In the genomic region with DNA sequence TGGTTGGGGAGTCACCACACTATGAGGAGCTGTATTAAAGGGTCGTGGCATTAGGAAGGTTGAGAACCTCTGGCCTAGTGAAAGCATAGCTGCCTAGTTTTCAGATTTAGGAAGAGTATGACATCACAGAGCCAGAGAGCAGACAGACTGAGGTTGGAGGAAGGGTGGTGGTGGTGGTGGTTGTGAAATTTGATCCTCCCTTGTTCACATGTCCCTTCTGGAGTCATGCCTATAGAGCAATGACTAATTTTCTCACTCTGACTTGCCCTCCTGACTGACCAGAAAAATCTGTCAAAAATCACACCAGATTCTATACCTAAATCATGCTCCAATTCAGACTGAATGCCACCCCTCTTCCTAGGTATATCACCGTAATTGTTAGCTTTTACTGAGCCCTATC, we compare ENCODE assay signal across 27 mouse cellular contexts.
DNase-seq lines count a peak whose midpoint lies in the region; ATAC-seq and TF ChIP-seq lines count a peak whose summit lies in the region.
"Had no signal": no experiment of that assay in that cellular context is flagged by ENCODE, and none has a peak within 500 bp of the region (broad histone marks: within the 10 kb centered on the region; RNA-seq: fewer than 3 reads in every experiment).

No protein-coding gene starts in this region.

- no peak for TF ChIP-seq CTCF in lung, adult 2 months (IDR thresholded peaks at IDR 0.05; ENCODE audit: insufficient read depth, low read length)
- no peak for TF ChIP-seq CTCF in CH12.LX (conservative IDR thresholded peaks at IDR 0.05 in 1 of 2, IDR thresholded peaks at IDR 0.05 in 1 of 2; ENCODE audit: low read depth in 2 of 2, low read length in 2 of 2)

- 75% methylated on average over 2 of the region's 2 CpGs for WGBS in lung, adult 2 months

- no peaks in the 10 kb centered on the region for H3K27me3 ChIP-seq in CH12.LX (replicated peaks)
- H3K27me3 ChIP-seq: embryonic facial prominence, embryonic 12.5 days; forebrain, embryonic 15.5 days; heart, embryonic 12.5 days; limb, embryonic 15.5 days; midbrain, embryonic 15.5 days had no signal

- no peak overlapping the region for H3K27ac ChIP-seq in CH12.LX (ENCODE audit: insufficient read depth, low read depth)
- H3K27ac ChIP-seq: embryonic facial prominence, embryonic 12.5 days; forebrain, embryonic 10.5 days; forebrain, embryonic 15.5 days; heart, adult 2 months; hindbrain, embryonic 14.5 days; limb, embryonic 10.5 days; limb, embryonic 15.5 days; midbrain, embryonic 15.5 days had no signal

- no peak for TF ChIP-seq RAD21 in CH12.LX (IDR thresholded peaks at IDR 0.05; ENCODE audit: low read depth, low read length)

- ATAC-seq in neutrophil, adult 5-6 weeks (ENCODE audit: extremely low read depth, insufficient number of reproducible peaks, low FRiP score, poor library complexity, severe bottlenecking) = 0 out of 2 replicates have a peak, but pooled peaks have one; percentile 19
- ATAC-seq: activated CD4-positive, CD25-positive, alpha-beta regulatory T cell, adult 4 months; forebrain, embryonic 15.5 days; intestine, postnatal 0 days; midbrain, embryonic 15.5 days had no signal

- no peak overlapping the region for H3K4me2 ChIP-seq in CH12.LX (ENCODE audit: insufficient read depth, low read depth, poor library complexity, severe bottlenecking)
- H3K4me2 ChIP-seq: embryonic facial prominence, embryonic 12.5 days; forebrain, embryonic 15.5 days; heart, embryonic 12.5 days; hindbrain, embryonic 14.5 days; limb, embryonic 15.5 days; midbrain, embryonic 15.5 days had no signal

- no peaks in the 10 kb centered on the region for H3K4me1 ChIP-seq in lung, adult 2 months (ENCODE audit: control insufficient read depth, insufficient read depth, low read length)
- H3K4me1 ChIP-seq in CH12.LX (ENCODE audit: control insufficient read depth in 1 of 2, insufficient read depth in 2 of 2) = peaks cover 0 to 20% of the 10 kb centered on the region in 2 experiments; a peak in 2 of 4 replicates
- H3K4me1 ChIP-seq: embryonic facial prominence, embryonic 12.5 days; forebrain, embryonic 15.5 days; heart, embryonic 12.5 days; limb, embryonic 15.5 days; midbrain, embryonic 15.5 days had no signal

- no peaks in the 10 kb centered on the region for H3K9me3 ChIP-seq in CH12.LX (replicated peaks; ENCODE audit: low read length)
- H3K9me3 ChIP-seq: embryonic facial prominence, embryonic 12.5 days; forebrain, embryonic 10.5 days; forebrain, embryonic 15.5 days; heart, embryonic 12.5 days; limb, embryonic 10.5 days; limb, embryonic 15.5 days; midbrain, embryonic 15.5 days had no signal

- dilution Hi-C loops in CH12.LX (cut with MboI; ENCODE audit: extremely low pct_ligation_motif_present, extremely low pct_unique_long_range_greater_than_20kb, low sequenced_read_pairs) = no loop called here

- in situ Hi-C loops in CH12.LX (cut with MboI; ENCODE audit: low pct_ligation_motif_present, low pct_unique_long_range_greater_than_20kb, low sequenced_read_pairs) = loop anchor here (25.0 kb wide), 1 partner anchor 274 kb away; no protein-coding TSS in a partner anchor

- DNase-seq in lung, postnatal 25 days (ENCODE audit: low spot score) = peak; percentile 2
- DNase-seq in lung, adult 2 months = no peak
- DNase-seq in CH12.LX (ENCODE audit: extremely low read depth) = peak; percentile 38
- peak; percentile 47 for DNase-seq in fibroblast of lung, adult 2 months (ENCODE audit: low read depth)
- DNase-seq in kidney, postnatal 4 days = no peak
- no peak for DNase-seq in left cerebral cortex, adult 18-20 months (ENCODE audit: low spot score in 2 of 2)
- DNase-seq: adrenal gland, adult 8-10 months; cerebellum, adult 9-10 months; embryo, embryonic 11 days; gastrocnemius, postnatal 36 days; heart, adult 2 months; kidney, postnatal 14 days; lung, postnatal 4 days; right cerebral cortex, adult 18-20 months; spleen, adult 18-20 months; thymus, postnatal 14 days had no signal

- peak; percentile 11; the same call in 1 of the 2 replicates for TF ChIP-seq EP300 in CH12.LX (IDR thresholded peaks at IDR 0.05; ENCODE audit: low read length)

- TF ChIP-seq POLR2A in lung, adult 2 months (IDR thresholded peaks at IDR 0.05; ENCODE audit: borderline replicate concordance, extremely low read depth, low read depth, low read length) = no peak
- no peak for TF ChIP-seq POLR2A in CH12.LX (IDR thresholded peaks at IDR 0.05; ENCODE audit: low read depth, low read length)

- no peaks in the 10 kb centered on the region for H3K36me3 ChIP-seq in CH12.LX (replicated peaks in 1 of 2; ENCODE audit: control insufficient read depth in 1 of 2, insufficient read depth in 1 of 2, low read length in 1 of 2)
- H3K36me3 ChIP-seq: embryonic facial prominence, embryonic 12.5 days; forebrain, embryonic 10.5 days; forebrain, embryonic 15.5 days; heart, embryonic 12.5 days; limb, embryonic 10.5 days; limb, embryonic 15.5 days; midbrain, embryonic 15.5 days had no signal

- no peak overlapping the region for H3K4me3 ChIP-seq in lung, adult 2 months (replicated peaks; ENCODE audit: extremely low read depth, low read depth, low read length)
- no peak overlapping the region for H3K4me3 ChIP-seq in CH12.LX (replicated peaks in 1 of 3; ENCODE audit: low read depth in 2 of 3, low read length in 2 of 3, poor library complexity in 1 of 3)
- H3K4me3 ChIP-seq: embryonic facial prominence, embryonic 12.5 days; forebrain, embryonic 10.5 days; forebrain, embryonic 15.5 days; heart, adult 2 months; heart, embryonic 12.5 days; limb, embryonic 10.5 days; limb, embryonic 15.5 days; midbrain, embryonic 15.5 days had no signal

- no peaks in the 10 kb centered on the region for H3K79me2 ChIP-seq in CH12.LX (replicated peaks; ENCODE audit: control insufficient read depth, extremely low read depth, insufficient read depth, poor library complexity, severe bottlenecking)

- H3K9ac ChIP-seq in CH12.LX (ENCODE audit: insufficient read depth, low read depth) = no peak overlapping the region
- H3K9ac ChIP-seq: embryonic facial prominence, embryonic 12.5 days; forebrain, embryonic 15.5 days; heart, embryonic 12.5 days; hindbrain, embryonic 14.5 days; limb, embryonic 15.5 days; midbrain, embryonic 15.5 days had no signal

TF ChIP-seq in CH12.LX, 34 proteins besides CTCF, POLR2A, EP300 and RAD21:
- TF ChIP-seq BHLHE40 (IDR thresholded peaks at IDR 0.05; ENCODE audit: low read depth, low read length) (peak; percentile 49; the same call in 1 of the 2 replicates), IRF4 (IDR thresholded peaks at IDR 0.05; ENCODE audit: low read depth, low read length) (no peak; the same call in 1 of the 2 replicates), UBTF (IDR thresholded peaks at IDR 0.05; ENCODE audit: low read depth, low read length) (no peak), ETS1 (conservative IDR thresholded peaks at IDR 0.05; ENCODE audit: low read depth, low read length) (peak; percentile 69), JUN (IDR thresholded peaks at IDR 0.05; ENCODE audit: insufficient read depth, low read depth, low read length) (no peak), GABPA (IDR thresholded peaks at IDR 0.05; ENCODE audit: insufficient replicate concordance, low read depth, low read length) (no peak), E2F4 (IDR thresholded peaks at IDR 0.05; ENCODE audit: insufficient replicate concordance, low read depth, low read length) (no peak), TBP (conservative IDR thresholded peaks at IDR 0.05; ENCODE audit: low read depth, low read length) (no peak), MAZ (IDR thresholded peaks at IDR 0.05; ENCODE audit: low read depth, low read length) (no peak)

Comparison
In these comparisons a context has a peak if more than half of its experiments do, and no peak if none do; other contexts are left out.
1. DNase-seq: peak in lung, postnatal 25 days (single experiment), CH12.LX (single experiment) and fibroblast of lung, adult 2 months (single experiment); none in lung, adult 2 months (single experiment), kidney, postnatal 4 days (0 of 2) and left cerebral cortex, adult 18-20 months (0 of 2).